In the genomic region with DNA sequence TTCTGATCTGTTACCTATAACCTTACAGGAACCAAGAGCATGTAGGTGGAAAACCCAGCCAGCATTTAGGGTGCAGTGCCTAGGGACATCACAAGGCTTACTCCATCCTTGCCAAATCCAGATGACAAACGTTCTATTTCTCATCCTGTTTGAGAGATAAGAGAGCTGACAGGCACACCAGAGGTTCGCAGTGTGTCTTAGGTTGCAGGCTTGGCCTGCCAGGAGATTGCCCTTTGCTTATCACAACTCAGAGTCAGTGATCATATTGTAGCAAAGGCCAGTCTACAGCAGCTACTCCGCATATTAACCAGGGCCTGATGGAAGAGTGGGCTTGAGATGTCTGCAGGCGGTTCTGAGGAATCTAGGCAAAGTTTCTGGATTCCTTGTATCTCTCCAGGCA, we compare ENCODE assay signal across 22 mouse cellular contexts.
"Had no signal": no experiment of that assay in that cellular context is flagged by ENCODE, and none has a peak within 500 bp of the region (broad histone marks: within the 10 kb centered on the region; RNA-seq: fewer than 3 reads in every experiment).

No protein-coding gene starts in this region.

- DNase-seq: kidney, postnatal 10 days; kidney, postnatal 36 days; liver; lung, adult 18-20 months; lung, postnatal 10 days; lung, postnatal 36 days; right cerebral cortex, adult 18-20 months; right cerebral cortex, postnatal 14 days; right cerebral cortex, postnatal 4 days; thymus, postnatal 25 days had no signal

- H3K4me1 ChIP-seq: liver, embryonic 12.5 days; liver, embryonic 15.5 days; lung, embryonic 15.5 days; megakaryocyte, embryonic 14.5 days; stomach, embryonic 15.5 days had no signal

- H3K4me3 ChIP-seq: kidney, embryonic 15.5 days; limb, embryonic 10.5 days; limb, embryonic 13.5 days; liver, embryonic 12.5 days; liver, embryonic 15.5 days; lung, embryonic 15.5 days; megakaryocyte, embryonic 14.5 days; midbrain, embryonic 10.5 days; midbrain, embryonic 13.5 days; myocyte; stomach, embryonic 15.5 days had no signal

- H3K36me3 ChIP-seq: kidney, embryonic 15.5 days; limb, embryonic 10.5 days; limb, embryonic 13.5 days; liver, embryonic 12.5 days; liver, embryonic 15.5 days; lung, embryonic 15.5 days; midbrain, embryonic 10.5 days; midbrain, embryonic 13.5 days; stomach, embryonic 15.5 days had no signal

- H3K9me3 ChIP-seq: kidney, embryonic 15.5 days; limb, embryonic 10.5 days; limb, embryonic 13.5 days; liver, embryonic 12.5 days; liver, embryonic 15.5 days; lung, embryonic 15.5 days; megakaryocyte, embryonic 14.5 days; midbrain, embryonic 10.5 days; midbrain, embryonic 13.5 days; stomach, embryonic 15.5 days had no signal

- H3K27ac ChIP-seq: kidney, embryonic 15.5 days; limb, embryonic 10.5 days; limb, embryonic 13.5 days; liver, embryonic 12.5 days; liver, embryonic 15.5 days; lung, embryonic 15.5 days; midbrain, embryonic 10.5 days; midbrain, embryonic 13.5 days; stomach, embryonic 15.5 days had no signal

- ATAC-seq: liver, embryonic 12.5 days; midbrain, embryonic 13.5 days; midbrain, embryonic 16.5 days had no signal

- H3K4me2 ChIP-seq: kidney, embryonic 15.5 days; limb, embryonic 13.5 days; liver, embryonic 12.5 days; liver, embryonic 15.5 days; lung, embryonic 15.5 days; midbrain, embryonic 13.5 days; stomach, embryonic 15.5 days had no signal

- H3K9ac ChIP-seq: kidney, embryonic 15.5 days; limb, embryonic 13.5 days; liver, embryonic 12.5 days; liver, embryonic 15.5 days; lung, embryonic 15.5 days; midbrain, embryonic 13.5 days; stomach, embryonic 15.5 days had no signal

- H3K27me3 ChIP-seq: kidney, embryonic 15.5 days; limb, embryonic 13.5 days; liver, embryonic 12.5 days; liver, embryonic 15.5 days; lung, embryonic 15.5 days; megakaryocyte, embryonic 14.5 days; midbrain, embryonic 13.5 days; stomach, embryonic 15.5 days had no signal
